Mouse (Mus musculus): ENCODE measurements around the gene Rsph9. TPM values are rescaled to one million over a fixed set of nuclear protein-coding genes. Genes with fewer than 3 reads are reported as not detected.

The Rsph9 gene
- total RNA-seq, 4 experiments from 2014 or later, result 6.0 to 21.4 (median 15.3) TPM

DNA sequence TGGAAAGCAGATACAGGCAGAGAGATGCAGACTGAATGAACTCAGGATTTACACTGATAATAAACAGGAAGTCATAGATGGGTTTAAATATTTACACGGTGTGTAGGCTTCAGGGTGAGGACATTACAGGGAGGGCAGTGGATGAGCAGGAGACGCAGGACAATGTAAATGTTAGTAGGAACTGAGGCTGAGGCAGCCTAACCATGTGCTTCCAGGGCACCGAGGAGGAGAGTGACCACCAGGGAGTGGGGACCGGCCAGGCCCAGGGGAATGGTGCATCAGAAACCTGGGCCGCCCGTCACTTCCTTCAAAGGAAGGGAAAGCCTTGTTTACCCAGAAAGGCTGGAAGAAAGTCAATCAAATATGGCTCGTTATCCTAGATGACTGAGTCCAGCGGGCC lies 45.5 kb downstream of the Rsph9 start:
- DNase-seq, result no peak

DNA sequence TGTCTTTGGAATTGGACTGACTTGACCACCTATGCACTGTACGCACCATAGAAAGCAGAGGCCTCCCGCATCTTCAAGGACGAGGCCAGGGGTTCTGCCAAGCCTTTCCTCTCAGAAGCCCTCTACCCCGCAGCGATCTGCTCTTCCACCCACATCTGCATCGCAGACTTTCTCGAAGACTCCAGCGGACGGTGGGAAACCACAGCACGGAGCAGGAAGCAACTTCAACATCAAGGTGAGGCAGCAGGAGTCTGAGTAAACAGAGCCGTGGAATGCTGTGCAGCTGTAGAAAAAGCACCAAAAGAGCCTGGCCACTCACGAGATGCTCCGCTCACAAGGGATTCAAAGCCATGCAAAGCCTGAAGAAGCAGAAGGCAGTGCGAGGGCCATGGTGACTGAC lies 52.1 kb downstream of the Rsph9 start:
- DNase-seq, result no peak

DNA sequence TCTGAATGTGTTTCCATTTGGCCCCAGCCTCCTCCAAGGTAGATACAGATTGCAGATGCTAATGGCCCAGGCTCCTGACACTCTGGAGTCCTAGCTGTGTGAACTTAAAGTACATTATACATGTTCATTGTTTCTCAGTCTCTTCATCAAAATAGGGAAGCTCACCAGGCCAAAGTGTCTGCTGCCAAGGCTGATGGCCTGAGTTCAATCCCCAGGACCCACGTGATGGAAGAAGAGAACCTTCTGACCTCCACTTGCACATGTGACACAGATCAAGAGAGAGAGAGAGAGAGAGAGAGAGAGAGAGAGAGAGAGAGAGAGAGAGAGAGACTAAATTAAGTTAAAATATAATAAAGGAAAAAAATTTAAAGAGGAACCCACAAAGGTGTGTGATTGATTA lies 52.7 kb downstream of the Rsph9 start:
- DNase-seq, result no peak

DNA sequence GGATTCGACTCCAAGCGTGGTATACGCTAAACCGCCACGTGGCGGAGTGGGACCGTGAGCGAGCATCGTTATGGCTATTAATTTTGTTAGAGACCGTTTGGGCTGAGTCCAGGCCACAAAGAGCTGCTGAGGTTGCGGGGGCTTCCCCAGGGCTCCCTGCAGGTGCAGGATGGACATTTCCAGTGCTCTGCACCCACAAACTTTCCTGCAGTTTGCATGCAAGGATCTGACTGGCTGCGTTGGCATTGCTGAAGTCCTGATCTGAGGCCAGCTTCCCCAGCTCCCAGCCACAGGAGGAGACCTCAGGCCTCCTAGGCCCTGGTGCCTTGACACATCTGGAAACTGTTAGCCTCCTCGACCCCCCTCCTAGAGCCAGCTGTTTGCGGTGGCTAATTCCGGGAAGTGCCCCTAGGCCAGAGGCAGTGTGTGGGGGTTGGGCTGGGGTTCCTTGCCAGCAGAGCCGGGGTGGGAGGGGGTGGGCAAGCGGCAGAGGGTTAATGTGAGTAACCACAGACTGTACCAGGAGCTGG lies 57.6 kb downstream of the Rsph9 start:
- no peak for DNase-seq

DNA sequence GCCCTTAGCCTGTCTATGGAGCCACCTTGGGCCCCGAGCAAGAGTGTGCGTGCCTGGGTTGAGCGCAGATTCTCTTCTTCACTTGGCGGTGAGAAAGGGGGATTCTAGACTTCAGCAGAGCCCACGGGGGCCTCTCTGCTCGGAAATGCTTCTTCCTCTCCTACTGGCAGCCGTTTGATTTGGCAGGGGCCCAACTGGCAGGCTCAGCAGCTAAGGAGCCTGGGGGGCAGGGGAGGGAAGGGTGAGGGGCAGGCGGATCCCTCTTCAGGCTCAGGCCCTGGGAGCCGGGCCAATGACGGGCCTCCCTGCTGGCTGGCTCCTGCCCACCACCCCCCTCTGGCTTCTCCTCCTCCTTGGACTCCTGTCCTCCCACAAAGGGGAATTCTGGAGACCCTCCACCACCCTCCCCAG lies 59.9 kb downstream of the Rsph9 start:
- peak; percentile 50 for DNase-seq

DNA sequence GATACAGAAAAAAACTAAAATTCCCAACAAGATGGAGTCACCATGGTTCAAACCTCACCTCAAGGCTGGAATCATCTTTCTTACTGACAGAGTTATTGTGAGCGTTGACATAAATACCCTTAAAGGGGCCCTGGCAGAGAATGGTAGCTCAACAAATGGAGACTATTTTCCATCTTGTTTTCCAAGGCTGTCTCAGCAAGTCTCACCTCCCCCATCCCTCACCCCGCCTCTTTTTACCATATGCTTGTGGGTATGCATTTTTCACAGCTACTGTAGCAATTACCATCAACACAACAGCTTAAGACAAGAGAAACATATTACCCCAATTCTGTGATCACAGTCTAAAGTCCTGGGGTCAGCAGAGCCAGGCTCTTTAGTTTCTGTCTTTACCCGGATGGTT lies 60.6 kb downstream of the Rsph9 start:
- no peak for DNase-seq

DNA sequence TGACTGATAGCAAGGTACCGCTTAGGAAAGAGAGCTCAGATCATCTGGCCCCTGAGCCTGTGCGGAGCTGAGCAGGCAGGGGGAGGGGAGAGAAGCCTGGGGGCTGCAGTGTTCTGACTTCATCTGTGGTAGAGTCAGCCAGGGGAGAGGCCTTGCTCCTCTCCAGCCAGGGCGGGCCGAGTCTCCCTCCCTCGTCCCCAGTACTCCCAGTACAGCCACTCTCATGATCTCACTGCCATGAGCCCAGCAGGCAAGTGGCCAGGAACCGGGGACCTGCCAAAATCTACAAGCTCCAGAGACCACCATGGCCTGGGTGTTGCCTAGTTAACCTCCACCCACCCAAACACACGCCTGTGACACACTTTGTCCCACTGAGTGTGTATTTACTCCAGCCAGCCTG lies 62.4 kb downstream of the Rsph9 start:
- DNase-seq, result no peak

DNA sequence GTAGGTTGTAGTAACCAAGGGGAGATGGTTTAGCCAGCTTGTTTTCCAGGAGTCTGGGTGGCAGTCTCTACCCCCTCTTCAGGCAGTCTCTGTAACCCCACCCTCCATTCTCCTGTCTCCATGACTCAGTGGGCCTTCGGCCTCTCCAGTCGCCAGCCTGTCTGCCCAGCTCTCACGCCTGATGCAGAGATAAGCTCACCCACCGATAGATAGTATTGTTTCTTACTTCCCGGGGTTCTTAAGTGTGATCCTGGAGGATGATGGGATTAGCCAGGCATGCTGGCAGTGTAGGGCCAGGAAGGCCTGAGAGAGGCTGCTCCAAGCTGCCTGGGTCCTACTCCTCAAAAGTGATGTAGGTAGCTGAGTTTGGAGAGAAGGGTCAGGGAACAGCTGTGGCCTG lies 63.0 kb downstream of the Rsph9 start:
- no peak for DNase-seq

DNA sequence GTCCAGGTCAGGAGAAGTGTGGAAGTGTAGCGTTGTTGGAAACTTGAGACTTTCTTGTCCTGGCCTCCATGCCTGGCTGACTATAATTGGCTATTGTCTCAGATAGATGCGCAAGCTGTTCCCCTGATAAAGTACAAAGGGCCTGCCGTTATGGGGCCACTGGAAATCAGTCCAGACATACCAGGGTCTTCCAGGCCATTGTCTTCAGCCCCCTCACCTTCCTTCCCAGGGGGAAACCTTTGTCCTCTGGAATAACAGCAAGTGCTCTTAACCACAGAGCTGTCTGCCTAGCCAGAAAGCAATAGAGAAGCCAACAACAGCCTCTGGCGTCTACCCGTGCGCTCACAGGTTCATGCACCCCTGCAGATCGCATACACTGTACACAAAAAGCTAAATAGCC lies 63.6 kb downstream of the Rsph9 start:
- no peak for DNase-seq

DNA sequence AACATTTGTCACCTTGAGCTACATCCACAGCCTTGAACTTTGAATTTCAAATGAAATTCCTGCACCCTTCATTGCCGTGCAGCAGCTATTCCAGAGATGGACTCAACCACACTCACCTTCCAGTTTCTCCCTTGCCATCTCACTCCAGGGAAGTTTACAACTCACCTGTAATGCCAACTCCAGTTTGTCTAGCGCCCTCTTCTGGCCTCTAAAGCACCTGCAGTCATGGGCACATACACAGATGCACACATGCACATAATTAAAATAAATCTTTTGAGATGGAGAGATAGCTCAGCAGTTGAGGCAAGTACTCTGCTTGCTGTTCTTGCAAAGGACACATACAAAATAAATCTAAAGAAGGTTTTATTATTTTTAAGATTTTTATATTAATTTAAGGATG lies 65.0 kb downstream of the Rsph9 start:
- DNase-seq, result no peak

DNA sequence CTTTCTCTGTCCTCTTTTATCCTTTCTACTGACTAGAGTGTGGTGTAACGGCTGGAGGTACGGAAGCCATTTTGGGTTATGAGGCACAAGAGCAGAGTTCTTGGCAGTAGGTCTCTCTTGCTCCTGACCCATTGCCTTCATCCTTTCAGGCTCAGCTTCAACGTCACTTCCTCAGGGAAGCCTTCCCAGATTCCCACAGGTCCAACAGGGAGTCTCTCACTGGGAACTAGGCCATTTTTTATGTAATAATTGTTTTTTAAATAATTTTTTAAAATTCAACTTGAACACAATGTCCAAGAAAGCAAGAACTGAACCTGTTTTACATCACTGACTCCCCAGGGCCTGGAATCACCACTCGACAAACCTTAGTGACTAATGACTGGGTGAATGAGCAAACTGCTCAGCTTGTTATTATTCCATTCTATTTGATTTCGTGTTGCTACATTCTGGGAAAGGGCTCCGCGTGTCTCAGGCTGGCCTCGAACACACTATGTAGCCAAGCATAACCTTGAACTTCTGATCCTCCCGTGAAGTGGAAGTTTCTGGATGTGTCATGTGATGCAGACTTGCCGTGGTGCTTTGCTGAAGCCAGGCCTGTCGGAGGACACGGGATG lies 66.0 kb downstream of the Rsph9 start:
- no peak for DNase-seq

DNA sequence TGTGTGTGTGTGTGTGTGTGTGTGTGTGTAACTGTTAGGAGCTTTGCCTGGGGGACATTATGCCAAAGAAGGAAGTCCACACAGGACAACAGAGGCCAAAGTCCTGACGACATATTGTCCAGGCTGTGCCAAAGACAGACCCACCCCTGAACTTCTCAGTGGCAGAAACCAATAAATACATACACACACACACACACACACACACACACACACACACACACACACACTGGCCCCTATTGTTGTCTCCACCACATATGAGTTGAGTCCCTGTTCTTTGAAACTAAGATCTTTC lies 67.8 kb downstream of the Rsph9 start:
- DNase-seq, result no peak

DNA sequence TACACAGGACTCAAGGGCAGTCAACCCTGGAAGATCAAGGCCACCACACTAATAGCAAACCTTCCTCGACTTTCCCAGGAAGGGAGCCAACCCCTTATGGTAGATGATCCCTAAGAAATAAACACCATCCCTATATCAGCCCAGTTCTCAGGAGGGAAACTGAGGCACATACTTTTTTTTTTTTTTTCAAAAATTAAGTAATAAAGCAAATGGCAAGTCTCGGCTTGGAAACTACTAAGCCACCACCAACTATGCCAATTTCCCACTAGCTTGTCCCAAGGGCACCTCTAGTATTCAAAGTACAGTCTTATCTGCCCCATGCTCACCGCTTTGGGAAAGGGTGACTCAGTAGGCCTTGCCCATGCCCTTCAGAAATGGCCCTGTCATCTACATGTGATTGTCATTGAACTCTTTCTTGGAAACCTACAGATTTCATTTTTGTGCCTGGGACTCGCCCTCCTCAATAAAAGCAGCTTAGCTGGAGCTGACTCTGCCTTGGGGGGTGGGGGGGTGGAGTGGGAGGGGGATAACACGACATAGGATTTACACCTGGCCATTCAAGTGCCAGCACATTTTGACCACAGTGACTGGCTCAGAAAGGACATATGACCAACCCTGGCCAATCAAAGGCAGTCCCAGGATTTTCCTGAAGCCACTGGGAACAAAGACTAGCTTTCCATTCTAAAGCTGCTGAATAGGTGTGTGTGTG lies 68.3 kb downstream of the Rsph9 start:
- DNase-seq, result peak; percentile 78

DNA sequence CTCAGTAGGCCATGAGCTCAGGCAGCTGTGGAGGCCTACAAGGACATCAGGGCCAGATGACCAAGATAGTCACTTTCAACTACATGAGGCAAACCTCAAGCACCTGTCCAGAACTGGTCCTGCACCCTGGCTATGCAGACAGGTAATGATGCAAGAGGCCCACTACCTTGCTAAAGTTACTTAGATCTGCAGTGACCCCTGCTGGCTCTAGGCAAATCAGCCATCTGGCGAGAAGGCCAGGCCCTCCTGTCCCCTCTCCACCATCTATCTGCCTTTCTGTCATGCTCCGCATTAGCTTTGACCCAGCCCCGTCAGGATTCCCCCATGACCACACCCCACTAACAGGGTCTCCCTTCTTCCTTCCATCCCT lies 68.9 kb downstream of the Rsph9 start:
- DNase-seq, result peak; percentile 50

DNA sequence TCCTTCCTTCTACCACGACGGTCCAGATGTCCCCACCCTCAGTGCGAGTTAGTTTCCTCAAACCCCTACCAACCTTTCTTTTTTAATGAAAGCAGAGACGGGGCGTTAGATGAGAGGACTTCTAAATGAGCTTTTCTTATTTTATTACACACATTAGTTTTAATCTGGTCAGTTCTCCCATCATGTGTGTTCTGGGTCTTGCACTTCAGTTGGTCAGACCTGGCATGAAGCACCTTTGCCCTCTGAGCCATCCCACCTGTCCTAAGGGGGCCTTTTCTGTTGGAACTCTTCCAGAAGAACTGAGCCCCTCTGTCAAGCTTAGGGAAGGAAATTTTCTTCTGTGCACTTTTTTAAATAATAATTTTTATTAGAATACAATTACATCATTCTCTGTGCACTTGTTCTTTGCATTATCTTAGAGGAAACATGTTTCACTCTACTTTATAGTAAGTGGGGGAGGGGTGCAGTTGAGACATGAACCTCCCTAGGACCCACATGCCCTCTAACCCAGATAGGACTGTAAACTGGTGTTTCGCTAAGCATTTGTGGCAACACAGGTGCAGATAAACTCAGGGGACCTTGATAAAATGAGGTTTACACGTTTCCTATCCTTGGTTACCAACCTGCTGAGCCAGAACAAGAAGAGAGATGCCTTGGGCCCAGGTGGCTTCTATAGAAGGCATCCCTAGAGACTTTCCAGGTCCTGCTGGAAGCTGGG lies 69.5 kb downstream of the Rsph9 start:
- DNase-seq, result no peak

DNA sequence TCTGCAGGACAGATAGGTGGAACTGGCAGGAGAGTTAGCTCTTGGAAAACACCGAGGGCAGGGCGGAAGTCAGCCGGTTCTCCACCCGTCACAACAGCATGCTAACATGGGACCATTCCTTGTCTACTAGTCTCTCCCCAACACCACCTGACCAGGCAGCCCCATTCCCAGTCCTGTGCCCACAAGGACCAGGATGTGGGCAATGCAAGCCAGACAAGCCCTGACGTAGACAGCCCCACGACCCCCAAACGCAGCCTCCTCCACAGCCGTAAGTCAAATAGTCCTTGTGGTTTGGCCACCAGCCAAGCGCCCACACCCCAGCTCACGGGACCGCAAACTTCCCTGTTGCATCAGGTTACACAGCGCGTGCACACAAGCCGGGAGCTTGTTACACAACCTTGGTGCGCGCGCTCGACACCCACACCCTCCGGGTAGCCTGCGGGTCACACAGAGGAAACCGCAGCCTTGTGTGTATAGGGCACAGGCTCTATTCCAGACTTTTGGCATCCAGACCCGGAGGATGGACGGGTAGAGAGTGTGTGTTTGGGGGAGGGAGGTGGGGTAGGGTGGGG lies 70.2 kb downstream of the Rsph9 start:
- peak; percentile 78 for DNase-seq

Other genes with a start within 250 kb of the Rsph9 start
- gene Vegfa, start 111.8 kb downstream of the Rsph9 start, total RNA-seq (2022), result 100 to 1,000 TPM; 270 to 756 (median 501) TPM
- gene Mrps18a, start 33.2 kb downstream of the Rsph9 start, total RNA-seq (2022), result 100 to 1,000 TPM in 2 of 4 experiments, 10 to 100 TPM in 2; 94.5 to 106 (median 101) TPM
- 10 to 100 TPM; 16.5 to 22.1 (median 18.8) TPM for gene Mad2l1bp, start 9.3 kb upstream of the Rsph9 start, total RNA-seq (2022)
- 100 to 1,000 TPM in 1 of 4 experiments, 10 to 100 TPM in 3; 69.9 to 108 (median 89.8) TPM for gene Gtpbp2, start 16.8 kb upstream of the Rsph9 start, total RNA-seq (2022)
- 10 to 100 TPM; 37.5 to 44.0 (median 40.7) TPM for gene Polh, start 58.4 kb upstream of the Rsph9 start, total RNA-seq (2022)
- 10 to 100 TPM; 70.8 to 95.4 (median 74.0) TPM for gene Xpo5, start 58.6 kb upstream of the Rsph9 start, total RNA-seq (2022)
- gene Polr1c, start 103.8 kb upstream of the Rsph9 start, total RNA-seq (2022), result 100 to 1,000 TPM in 2 of 4 experiments, 10 to 100 TPM in 2; 83.8 to 116 (median 104) TPM
- 100 to 1,000 TPM; 157 to 205 (median 185) TPM for gene Yipf3, start 103.9 kb upstream of the Rsph9 start, total RNA-seq (2022)
- gene Lrrc73, start 109.3 kb upstream of the Rsph9 start, total RNA-seq (2022), result 1 to 10 TPM; 4.1 to 7.5 (median 6.0) TPM
- 10 to 100 TPM; 49.3 to 72.6 (median 54.6) TPM for gene Tjap1, start 138.8 kb upstream of the Rsph9 start, total RNA-seq (2022)
- under 1 TPM in 3 of 4 experiments, not detected in 1; 0.25 to 0.56 (median 0.38) TPM for gene Dlk2, start 153.2 kb upstream of the Rsph9 start, total RNA-seq (2022)
- 10 to 100 TPM in 2 of 4 experiments, 1 to 10 TPM in 2; 6.9 to 17.3 (median 11.9) TPM for gene Abcc10, start 184.1 kb upstream of the Rsph9 start, total RNA-seq (2022)
- gene Zfp318, start 239.5 kb upstream of the Rsph9 start, total RNA-seq (2022), result 10 to 100 TPM; 21.0 to 35.6 (median 27.4) TPM

All from adrenal gland, adult 8-10 months (tissue).